ENCODE assay signal across 8 mouse cellular contexts in the genomic region with DNA sequence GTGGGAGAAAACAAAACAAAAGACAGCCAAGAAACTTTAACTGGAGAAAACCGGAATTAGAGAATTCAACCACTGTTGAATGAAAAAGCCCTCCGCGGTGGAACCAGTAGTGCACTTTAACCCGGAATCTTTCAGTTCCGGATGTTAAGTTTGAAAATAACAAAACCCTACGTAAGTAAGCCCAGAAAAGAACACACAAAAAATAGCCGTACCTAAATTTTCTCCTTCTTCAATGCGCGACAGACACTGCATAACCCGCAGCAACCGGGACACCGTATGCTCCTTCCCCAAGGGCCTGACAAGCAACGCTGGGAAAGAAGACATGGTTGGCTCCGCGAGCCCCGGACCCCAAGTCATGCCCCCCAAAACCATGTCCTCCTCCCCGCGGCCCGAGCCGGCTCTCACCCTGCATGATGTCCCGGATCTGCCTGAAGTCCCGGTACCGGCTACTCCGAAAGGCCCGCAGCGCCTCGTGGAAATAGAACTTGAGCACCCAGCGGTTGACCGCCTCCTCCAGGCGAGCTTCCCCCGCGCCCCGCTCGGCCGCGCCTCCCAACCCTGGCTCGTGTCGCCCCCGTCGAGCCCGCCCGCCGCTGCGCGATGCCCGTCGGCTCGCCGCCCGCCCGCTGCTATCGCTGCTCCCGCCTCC. TPM values are rescaled to one million over a fixed set of nuclear protein-coding genes. Genes with fewer than 3 reads are reported as not detected.
A peak's percentile ranks its signal among the peaks of the same experiment; 100 is the strongest.
DNase-seq lines count a peak whose midpoint lies in the region; ATAC-seq and TF ChIP-seq lines count a peak whose summit lies in the region.

No protein-coding gene starts in this region.

- peak; percentile 68; the same call in 1 of the 2 replicates for ATAC-seq in limb, embryonic 15.5 days (ENCODE audit: insufficient number of reproducible peaks, low FRiP score, low TSS enrichment, low read depth)

- H3K9me3 ChIP-seq in forebrain, embryonic 10.5 days = no peaks in the 10 kb centered on the region
- no peaks in the 10 kb centered on the region for H3K9me3 ChIP-seq in limb, embryonic 15.5 days

- peak overlapping the region; percentile 78 for H3K4me3 ChIP-seq in layer of hippocampus, adult 2 months
- peak overlapping the region; percentile 75 for H3K4me3 ChIP-seq in forebrain, embryonic 10.5 days
- H3K4me3 ChIP-seq in limb, embryonic 15.5 days = peak overlapping the region; percentile 84

- peaks cover 18% of the 10 kb centered on the region for H3K4me1 ChIP-seq in forebrain, embryonic 10.5 days
- H3K4me1 ChIP-seq in limb, embryonic 15.5 days = peaks cover 12% of the 10 kb centered on the region

- TF ChIP-seq CTCF in layer of hippocampus, adult 2 months (conservative IDR thresholded peaks at IDR 0.05) = no peak

- DNase-seq in layer of hippocampus, adult 2 months (ENCODE audit: low spot score in 2 of 2) = no peak
- no peak for DNase-seq in layer of hippocampus, postnatal 36 days
- DNase-seq in MEL-GATA-1-ER (ENCODE audit: extremely low read depth, low read depth) = peak; percentile 43
- DNase-seq in forebrain, embryonic 10.5 days (ENCODE audit: extremely low spot score, low spot score) = no peak
- peak; percentile 56 for DNase-seq in splenic B cell, adult 2 months (ENCODE audit: low read depth, low spot score)
- no peak for DNase-seq in testis, postnatal 10 days (ENCODE audit: low spot score)
- no peak for DNase-seq in urinary bladder, postnatal 25 days (ENCODE audit: low spot score)

- no peaks in the 10 kb centered on the region for H3K27me3 ChIP-seq in forebrain, embryonic 10.5 days (ENCODE audit: poor library complexity, severe bottlenecking)
- no peaks in the 10 kb centered on the region for H3K27me3 ChIP-seq in limb, embryonic 15.5 days
- no peaks in the 10 kb centered on the region for H3K27me3 ChIP-seq in splenic B cell, adult 2 months (ENCODE audit: control insufficient read depth, insufficient read depth, low read length, poor library complexity, severe bottlenecking)

- H3K27ac ChIP-seq in layer of hippocampus, adult 2 months = peak overlapping the region; percentile 93
- peak overlapping the region; percentile 96 for H3K27ac ChIP-seq in forebrain, embryonic 10.5 days
- peak overlapping the region; percentile 94 for H3K27ac ChIP-seq in limb, embryonic 15.5 days

- WGBS in forebrain, embryonic 10.5 days = under 1% methylated on average over 46 of the region's 53 CpGs
- WGBS in limb, embryonic 15.5 days = under 1% methylated on average over 48 of the region's 53 CpGs

- peaks cover 38% of the 10 kb centered on the region for H3K36me3 ChIP-seq in forebrain, embryonic 10.5 days (replicated peaks)
- peaks cover 30% of the 10 kb centered on the region for H3K36me3 ChIP-seq in limb, embryonic 15.5 days
- H3K36me3 ChIP-seq in splenic B cell, adult 2 months (ENCODE audit: control insufficient read depth, insufficient read depth, low read length, poor library complexity, severe bottlenecking) = peaks cover 1% of the 10 kb centered on the region; the same call in 1 of the 2 replicates

- peak overlapping the region; percentile 48 for H3K4me2 ChIP-seq in limb, embryonic 15.5 days

- peak overlapping the region; percentile 79 for H3K9ac ChIP-seq in limb, embryonic 15.5 days

RNA-seq across cellular contexts. Expression of gene Terf2, which starts 0.5 kb away (rescaled TPM):
- total RNA-seq in layer of hippocampus, adult 2 months (2021) = 10 to 100 TPM; 32.7 to 39.2 TPM
- total RNA-seq in layer of hippocampus, postnatal 36 days (2021) = 10 to 100 TPM; 31.9 to 32.0 TPM
- 17.0 and 19.6 TPM in 2 replicates for polyA plus RNA-seq in forebrain, embryonic 10.5 days (2016; fragmentation: Nextera tagmentation; extraction: Ambion mirVana)
- polyA plus RNA-seq in limb, embryonic 15.5 days (2015; fragmentation: Nextera tagmentation; extraction: Ambion mirVana) = 16.5 and 18.2 TPM in 2 replicates

RNA-seq across cellular contexts. Expression of gene Tmed6, which starts 30.4 kb away (rescaled TPM):
- total RNA-seq in layer of hippocampus, adult 2 months (2021) = under 1 TPM in 1 of 2 experiments, not detected in 1; 0.42 TPM
- not detected for total RNA-seq in layer of hippocampus, postnatal 36 days (2021)
- polyA plus RNA-seq in forebrain, embryonic 10.5 days (2016; fragmentation: Nextera tagmentation; extraction: Ambion mirVana) = not detected in 2 replicates
- not detected in 2 replicates for polyA plus RNA-seq in limb, embryonic 15.5 days (2015; fragmentation: Nextera tagmentation; extraction: Ambion mirVana)

RNA-seq across cellular contexts. Expression of gene Nip7, which starts 39.2 kb away (rescaled TPM):
- 10 to 100 TPM; 43.5 to 46.2 TPM for total RNA-seq in layer of hippocampus, adult 2 months (2021)
- total RNA-seq in layer of hippocampus, postnatal 36 days (2021) = 10 to 100 TPM; 44.9 to 47.9 TPM
- 128 and 138 TPM in 2 replicates for polyA plus RNA-seq in forebrain, embryonic 10.5 days (2016; fragmentation: Nextera tagmentation; extraction: Ambion mirVana)
- polyA plus RNA-seq in limb, embryonic 15.5 days (2015; fragmentation: Nextera tagmentation; extraction: Ambion mirVana) = 82.9 TPM in 2 replicates

RNA-seq across cellular contexts. Expression of gene Cog8, which starts 39.4 kb away (rescaled TPM):
- 10 to 100 TPM; 27.8 to 32.5 TPM for total RNA-seq in layer of hippocampus, adult 2 months (2021)
- total RNA-seq in layer of hippocampus, postnatal 36 days (2021) = 10 to 100 TPM; 28.3 to 31.1 TPM
- 32.8 and 37.3 TPM in 2 replicates for polyA plus RNA-seq in forebrain, embryonic 10.5 days (2016; fragmentation: Nextera tagmentation; extraction: Ambion mirVana)
- polyA plus RNA-seq in limb, embryonic 15.5 days (2015; fragmentation: Nextera tagmentation; extraction: Ambion mirVana) = 37.1 and 39.9 TPM in 2 replicates

RNA-seq across cellular contexts. Expression of gene Pdf, which starts 47.4 kb away (rescaled TPM):
- total RNA-seq in layer of hippocampus, adult 2 months (2021) = 10 to 100 TPM; 25.2 to 26.1 TPM
- total RNA-seq in layer of hippocampus, postnatal 36 days (2021) = 10 to 100 TPM; 27.9 to 31.1 TPM
- polyA plus RNA-seq in forebrain, embryonic 10.5 days (2016; fragmentation: Nextera tagmentation; extraction: Ambion mirVana) = 46.6 and 52.1 TPM in 2 replicates
- 43.8 and 47.2 TPM in 2 replicates for polyA plus RNA-seq in limb, embryonic 15.5 days (2015; fragmentation: Nextera tagmentation; extraction: Ambion mirVana)

Comparison
In these comparisons a context has a peak if more than half of its experiments do, and no peak if none do; other contexts are left out.
1. DNase-seq: peak in MEL-GATA-1-ER (single experiment) and splenic B cell, adult 2 months (single experiment); none in layer of hippocampus, adult 2 months (0 of 2), layer of hippocampus, postnatal 36 days (0 of 2), forebrain, embryonic 10.5 days (single experiment), testis, postnatal 10 days (single experiment) and urinary bladder, postnatal 25 days (single experiment).
2. Peak in every context shown above with its lines, with median percentiles within 50 percentile points of each other: H3K27ac ChIP-seq and H3K4me3 ChIP-seq.